Mouse (Mus musculus) WW6 (cell line): ENCODE measurements around the gene Dennd2c.
"Not testable (repeated sequence)": the region's sequence is repeated elsewhere in the genome, so short reads cannot be mapped to it uniquely, and the experiment has no call there.

Experiments
- DNase-seq: peaks from one replicate; pipeline ENCODE4 v3.0.0-alpha.2; 2013; ENCODE audit warnings: low read depth, low spot score

The Dennd2c gene

DNA sequence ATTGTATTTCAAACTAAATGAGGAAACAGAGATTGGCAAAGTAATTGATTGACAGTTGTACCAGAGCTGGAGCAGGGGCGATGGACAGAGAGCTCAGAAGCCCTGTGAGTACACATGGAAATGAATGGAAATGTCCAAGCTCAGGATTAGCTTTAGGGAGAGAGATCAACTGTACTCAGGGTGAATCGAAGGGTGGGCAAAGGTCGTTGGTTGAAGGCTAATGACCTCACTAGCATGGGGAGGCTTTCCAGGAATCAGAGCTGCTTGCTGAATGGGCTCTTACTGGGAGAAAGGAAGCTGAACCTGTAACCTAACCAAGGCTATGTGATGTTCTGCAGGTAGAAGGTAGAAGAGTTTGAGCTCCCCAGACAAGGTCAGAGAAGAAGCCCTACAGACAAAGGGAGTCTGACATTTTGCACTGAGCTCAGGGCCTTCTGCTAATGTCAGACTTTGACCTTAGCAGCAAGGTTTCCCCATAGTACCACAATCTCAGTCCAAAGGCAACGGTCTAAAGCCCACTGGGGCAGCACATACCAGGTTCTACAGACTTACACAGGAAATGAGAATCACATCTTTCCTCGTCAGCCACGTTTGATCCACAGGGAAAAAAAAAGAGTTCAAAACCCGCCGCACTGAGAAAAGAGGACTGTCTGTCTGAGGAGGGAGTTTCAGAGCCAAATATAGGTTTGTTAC, 112.3 kb downstream of the Dennd2c start:
- no peak for DNase-seq

DNA sequence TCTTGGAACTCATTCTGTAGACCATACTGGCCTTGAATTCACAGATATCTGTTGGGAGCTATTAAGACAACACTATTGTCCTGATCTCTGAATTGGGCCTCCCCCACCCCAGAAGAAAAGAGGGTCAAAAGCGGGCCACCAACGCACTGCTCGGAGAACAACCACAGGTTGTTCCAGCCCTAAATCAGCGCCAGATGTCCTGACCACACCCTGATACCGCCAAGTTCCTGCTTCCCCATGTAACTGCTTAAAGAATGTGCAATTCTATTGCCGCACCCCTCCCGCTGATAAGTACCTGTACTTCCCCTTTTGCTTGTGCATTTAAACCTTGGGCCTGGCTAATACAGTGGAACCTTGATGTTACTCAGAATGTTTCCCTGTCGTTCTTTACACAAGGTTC, 113.0 kb downstream of the Dennd2c start:
- DNase-seq, result not testable (repeated sequence)
